Comparison of ENCODE assay signal across 7 mouse cellular contexts in the genomic region with DNA sequence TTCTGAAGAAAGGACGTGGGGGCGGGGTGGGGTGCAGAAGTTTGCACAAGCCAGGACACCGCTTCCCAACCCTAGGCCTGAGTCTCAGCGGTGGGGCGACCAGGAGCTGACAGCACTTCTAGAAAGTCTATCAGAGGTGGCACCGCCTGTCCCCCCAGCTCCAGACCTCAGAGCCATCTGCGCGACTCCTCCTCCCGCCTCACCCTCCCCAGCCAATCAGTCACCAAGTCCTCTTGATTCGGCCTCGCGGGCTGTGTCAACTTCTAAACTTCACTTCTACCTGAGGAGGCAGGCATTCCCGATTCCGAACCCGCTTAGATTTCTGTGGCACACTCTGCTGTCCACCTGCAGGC. TPM values are rescaled to one million over a fixed set of nuclear protein-coding genes. Genes with fewer than 3 reads are reported as not detected.
DNase-seq lines count a peak whose midpoint lies in the region; ATAC-seq and TF ChIP-seq lines count a peak whose summit lies in the region.

No protein-coding gene starts in this region.

- H3K9me3 ChIP-seq in heart, embryonic 16.5 days (replicated peaks; ENCODE audit: control insufficient read depth, low read length) = no peaks in the 10 kb centered on the region

- peak overlapping the region; percentile 96 for H3K4me2 ChIP-seq in heart, embryonic 16.5 days (ENCODE audit: low read depth, low read length)

- TF ChIP-seq CTCF in brain, embryonic 14.5 days (IDR thresholded peaks at IDR 0.05; ENCODE audit: borderline replicate concordance, extremely low read depth, insufficient read depth, insufficient read length) = no peak

- H3K36me3 ChIP-seq in heart, embryonic 16.5 days (ENCODE audit: control insufficient read depth, insufficient read depth) = no peaks in the 10 kb centered on the region

- H3K4me3 ChIP-seq in heart, embryonic 16.5 days (ENCODE audit: low read length) = peak overlapping the region; percentile 76

- TF ChIP-seq POLR2A in brain, embryonic 14.5 days (IDR thresholded peaks at IDR 0.05; ENCODE audit: borderline replicate concordance, extremely low read depth, insufficient read depth, insufficient read length, poor library complexity, severe bottlenecking) = peak; percentile 50; the same call in 1 of the 2 replicates

- no peaks in the 10 kb centered on the region for H3K27me3 ChIP-seq in heart, embryonic 16.5 days (ENCODE audit: control insufficient read depth, insufficient read depth, low read length)

- peak overlapping the region; percentile 96 for H3K9ac ChIP-seq in heart, embryonic 16.5 days (ENCODE audit: low read length)

- peak; percentile 66 for ATAC-seq in erythroid progenitor cell, adult 5-6 weeks (replicated peaks; ENCODE audit: low FRiP score, poor library complexity, severe bottlenecking)
- peak; percentile 42 for ATAC-seq in heart, embryonic 16.5 days (replicated peaks; ENCODE audit: extremely low read depth, insufficient read depth, low FRiP score)
- peak; percentile 78 for ATAC-seq in megakaryocyte progenitor cell, adult 5-6 weeks (replicated peaks; ENCODE audit: poor library complexity)

- H3K4me1 ChIP-seq in heart, embryonic 16.5 days (ENCODE audit: control insufficient read depth, insufficient read depth, low read length) = peaks cover 38% of the 10 kb centered on the region

- H3K27ac ChIP-seq in heart, embryonic 16.5 days (ENCODE audit: low read length) = peak overlapping the region; percentile 95

- peak; percentile 19 for DNase-seq in MN1 (ENCODE audit: low spot score)
- peak; percentile 88 for DNase-seq in brain, embryonic 14.5 days (ENCODE audit: low read depth)
- DNase-seq in kidney, postnatal 25 days = peak; percentile 78 to 90
- DNase-seq in spleen, postnatal 14 days (ENCODE audit: low spot score in 2 of 2) = peak; percentile 56 to 60

- WGBS in heart, embryonic 16.5 days = 2% methylated on average over 15 of the region's 15 CpGs

RNA-seq across cellular contexts. Expression of gene Zfp362, which starts 1.0 kb away (rescaled TPM):
- 70.0 and 94.1 TPM in 2 replicates for polyA plus RNA-seq in brain, embryonic 14.5 days (2012; rRNA removed)
- total RNA-seq in erythroid progenitor cell, adult 5-6 weeks (2015; ENCODE audit: low replicate concordance) = 8.6 and 10.5 TPM in 2 replicates
- 0.08 and 0.26 TPM in 2 replicates for total RNA-seq in erythroid progenitor cell, adult 5-6 weeks (2017; ENCODE audit: low replicate concordance)
- 17.2 and 18.2 TPM in 2 replicates for polyA plus RNA-seq in heart, embryonic 16.5 days (2015; fragmentation: Nextera tagmentation; extraction: Ambion mirVana)
- total RNA-seq in megakaryocyte progenitor cell, adult 5-6 weeks (2015) = 20.5 and 22.2 TPM in 2 replicates
- 4.7 and 5.7 TPM in 2 replicates for total RNA-seq in megakaryocyte progenitor cell, adult 5-6 weeks (2017)

RNA-seq across cellular contexts. Expression of gene A3galt2, which starts 51.6 kb away (rescaled TPM):
- polyA plus RNA-seq in brain, embryonic 14.5 days (2012; rRNA removed) = 4.6 and 5.0 TPM in 2 replicates
- not detected in 2 replicates for total RNA-seq in erythroid progenitor cell, adult 5-6 weeks (2015; ENCODE audit: low replicate concordance)
- total RNA-seq in erythroid progenitor cell, adult 5-6 weeks (2017; ENCODE audit: low replicate concordance) = 0.08 TPM in 1 of 2 replicates, not detected in the other
- 0.04 and 0.11 TPM in 2 replicates for polyA plus RNA-seq in heart, embryonic 16.5 days (2015; fragmentation: Nextera tagmentation; extraction: Ambion mirVana)
- not detected in 2 replicates for total RNA-seq in megakaryocyte progenitor cell, adult 5-6 weeks (2015)
- not detected in 2 replicates for total RNA-seq in megakaryocyte progenitor cell, adult 5-6 weeks (2017)

Comparison
In these comparisons a context has a peak if more than half of its experiments do, and no peak if none do; other contexts are left out.
1. Peak in every context shown above with its lines: DNase-seq, ATAC-seq, H3K4me3 ChIP-seq and H3K27ac ChIP-seq.
2. DNase-seq: peak in every context shown above with its lines; median percentile 88 in brain, embryonic 14.5 days; 84 in kidney, postnatal 25 days; 58 in spleen, postnatal 14 days; 19 in MN1.